Mouse (Mus musculus): ENCODE data around the gene Wipf1. TPM values are rescaled to one million over a fixed set of nuclear protein-coding genes. Genes with fewer than 3 reads are reported as not detected.

Gene Wipf1
- polyA plus RNA-seq, 1 experiment: 37.6 TPM

DNA sequence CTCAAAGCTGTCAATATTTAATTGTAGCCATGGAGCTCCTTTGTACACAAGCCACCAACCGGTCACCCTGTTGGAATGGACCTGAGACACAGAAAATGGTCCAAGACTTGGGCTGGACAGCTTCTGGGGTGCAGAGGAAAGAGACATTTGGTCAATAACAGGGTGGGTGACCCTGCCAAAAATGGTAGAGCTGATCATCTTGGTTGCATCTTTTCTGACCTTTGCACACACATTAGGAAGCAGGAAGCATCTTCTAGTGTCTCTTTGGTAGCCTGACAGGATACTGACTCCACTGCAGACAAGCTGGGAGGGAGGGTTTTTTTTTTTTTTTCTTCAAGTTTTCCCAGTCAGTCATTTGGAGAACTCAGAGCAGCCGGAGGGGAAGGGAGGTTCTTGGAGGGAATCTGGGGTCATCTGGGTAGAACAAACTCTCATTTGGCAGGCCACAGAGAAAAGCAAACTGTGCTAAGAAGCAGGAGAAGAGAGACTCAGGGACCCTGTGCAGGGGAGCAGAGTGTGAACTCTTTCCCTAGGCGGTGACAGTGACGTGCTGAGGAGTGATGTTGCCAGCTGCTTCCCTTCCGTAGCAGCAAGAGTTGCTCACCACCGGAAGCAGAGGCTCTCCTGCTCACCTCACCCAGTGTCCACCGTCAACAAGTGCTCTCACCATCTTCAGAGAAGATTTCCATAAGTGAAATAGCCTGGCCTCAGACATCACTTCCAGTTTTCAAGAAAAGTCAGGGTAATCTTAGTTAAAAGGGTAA is 65.9 kb downstream of the Wipf1 start:
- Histone ChIP-seq H3K27ac (ENCODE audit: insufficient read depth, low read length) (no peak overlapping the region), H3K4me1 (ENCODE audit: control insufficient read depth, insufficient read depth, low read length) (peaks cover 3% of the 10 kb centered on the region; the same call in 1 of the 2 replicates), H3K4me3 (ENCODE audit: insufficient read depth, low read length) (no peak overlapping the region)
- no peak for TF ChIP-seq CTCF (IDR thresholded peaks at IDR 0.05; ENCODE audit: borderline replicate concordance, insufficient read depth, low read length)
- no peak for TF ChIP-seq POLR2A (IDR thresholded peaks at IDR 0.05; ENCODE audit: low read depth, low read length)

DNA sequence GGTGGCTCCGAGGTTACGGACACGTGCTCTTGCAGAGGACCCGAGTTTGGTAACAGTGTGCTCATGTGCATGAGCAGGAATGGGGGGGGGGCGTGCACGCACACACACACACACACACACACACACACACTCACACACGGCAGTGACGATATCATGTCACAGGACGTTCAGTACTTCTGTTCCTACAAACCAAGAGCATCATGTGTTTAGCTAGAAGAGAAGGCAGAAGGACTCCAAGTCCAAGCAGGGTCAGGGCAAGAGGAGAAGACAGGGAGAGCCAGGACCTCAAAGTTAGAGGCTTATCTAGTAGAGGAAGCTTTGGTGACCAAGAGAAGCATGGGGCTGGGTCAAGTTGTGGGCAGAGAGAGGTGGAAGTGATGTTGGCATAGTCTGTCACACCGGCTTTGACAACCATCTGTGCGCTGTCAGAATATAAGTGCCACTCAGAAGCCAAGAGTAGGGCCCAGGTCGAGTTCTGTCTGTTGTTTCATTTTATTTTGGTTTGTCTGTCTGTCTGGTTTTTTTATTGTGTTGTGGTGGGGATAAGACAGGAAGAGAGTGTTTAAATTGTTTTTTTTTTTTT is 66.7 kb downstream of the Wipf1 start:
- H3K4me1 ChIP-seq (ENCODE audit: control insufficient read depth, insufficient read depth, low read length): peaks cover 3% of the 10 kb centered on the region; the same call in 1 of the 2 replicates
- no peak overlapping the region for H3K27ac ChIP-seq (ENCODE audit: insufficient read depth, low read length)
- no peak overlapping the region for H3K4me3 ChIP-seq (ENCODE audit: insufficient read depth, low read length)
- TF ChIP-seq POLR2A (IDR thresholded peaks at IDR 0.05; ENCODE audit: low read depth, low read length) (no peak), CTCF (IDR thresholded peaks at IDR 0.05; ENCODE audit: borderline replicate concordance, insufficient read depth, low read length) (no peak)

GRCm38 (mm10) chr2:73462265-73462664 is 67.3 kb downstream of the Wipf1 start:
- no peak overlapping the region for H3K27ac ChIP-seq (ENCODE audit: insufficient read depth, low read length)
- H3K4me1 ChIP-seq (ENCODE audit: control insufficient read depth, insufficient read depth, low read length): peaks cover 3% of the 10 kb centered on the region; the same call in 1 of the 2 replicates
- TF ChIP-seq POLR2A (IDR thresholded peaks at IDR 0.05; ENCODE audit: low read depth, low read length) (no peak), CTCF (IDR thresholded peaks at IDR 0.05; ENCODE audit: borderline replicate concordance, insufficient read depth, low read length) (no peak)
- H3K4me3 ChIP-seq (ENCODE audit: insufficient read depth, low read length): no peak overlapping the region

- TF ChIP-seq CTCF (IDR thresholded peaks at IDR 0.05; ENCODE audit: borderline replicate concordance, insufficient read depth, low read length): no peak
- TF ChIP-seq POLR2A (IDR thresholded peaks at IDR 0.05; ENCODE audit: low read depth, low read length): no peak
- Histone ChIP-seq H3K4me3 (ENCODE audit: insufficient read depth, low read length) (no peak overlapping the region), H3K4me1 (ENCODE audit: control insufficient read depth, insufficient read depth, low read length) (peaks cover 3% of the 10 kb centered on the region; the same call in 1 of the 2 replicates), H3K27ac (ENCODE audit: insufficient read depth, low read length) (no peak overlapping the region)
Measured at GRCm38 (mm10) chr2:73460168-73460567, 69.4 kb downstream of the Wipf1 start.

DNA sequence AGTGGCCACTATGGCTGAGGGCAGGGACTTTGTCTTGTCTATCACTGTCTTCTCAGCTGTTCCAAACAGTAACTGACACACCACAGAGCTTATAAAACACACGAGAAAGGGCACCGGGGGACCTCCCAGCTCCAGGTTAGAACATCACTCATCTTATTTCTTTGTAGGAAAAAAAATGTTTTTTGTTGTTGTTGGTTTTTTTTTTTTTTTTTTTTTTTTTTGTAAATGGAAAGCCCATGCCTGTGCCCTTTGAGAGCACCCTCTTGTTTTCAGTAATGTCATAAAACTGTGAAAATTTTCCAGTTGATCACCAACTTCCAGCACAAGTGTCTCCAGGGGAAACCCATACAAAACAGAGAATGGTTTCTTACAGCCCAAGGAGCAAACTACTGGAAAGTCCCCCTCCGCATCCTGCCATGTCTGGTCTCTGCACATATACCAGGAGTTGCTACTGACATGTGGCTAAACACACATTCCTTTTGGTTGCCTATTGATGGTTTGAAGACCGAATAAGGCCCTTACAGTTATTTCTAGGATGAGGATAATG is 69.9 kb downstream of the Wipf1 start:
- peaks cover 3% of the 10 kb centered on the region; the same call in 1 of the 2 replicates for H3K4me1 ChIP-seq (ENCODE audit: control insufficient read depth, insufficient read depth, low read length)
- no peak overlapping the region for H3K4me3 ChIP-seq (ENCODE audit: insufficient read depth, low read length)
- no peak overlapping the region for H3K27ac ChIP-seq (ENCODE audit: insufficient read depth, low read length)
- TF ChIP-seq CTCF (IDR thresholded peaks at IDR 0.05; ENCODE audit: borderline replicate concordance, insufficient read depth, low read length) (no peak), POLR2A (IDR thresholded peaks at IDR 0.05; ENCODE audit: low read depth, low read length) (no peak)

DNA sequence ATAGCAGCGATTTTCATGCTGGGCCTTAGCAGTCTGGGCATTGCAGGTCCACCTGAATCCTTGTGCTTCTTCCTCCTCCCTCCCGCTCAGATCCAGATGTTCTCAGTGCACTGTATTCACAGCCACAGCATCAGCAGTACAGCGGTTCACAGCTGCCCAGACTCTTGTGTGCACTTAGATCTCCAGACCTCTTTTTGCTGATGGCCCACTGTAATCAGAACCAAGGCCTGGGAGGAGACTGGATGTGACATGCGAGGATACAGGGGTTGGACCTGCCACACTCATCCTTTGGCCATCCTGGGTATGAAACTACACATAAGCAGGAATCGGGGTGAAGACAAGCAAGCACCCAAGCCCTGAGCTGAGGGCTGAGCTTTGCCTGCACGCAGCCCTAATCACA is 72.6 kb downstream of the Wipf1 start:
- H3K4me3 ChIP-seq (ENCODE audit: insufficient read depth, low read length): no peak overlapping the region
- TF ChIP-seq CTCF (IDR thresholded peaks at IDR 0.05; ENCODE audit: borderline replicate concordance, insufficient read depth, low read length): no peak
- TF ChIP-seq POLR2A (IDR thresholded peaks at IDR 0.05; ENCODE audit: low read depth, low read length): no peak
- no peaks in the 10 kb centered on the region; the same call in 1 of the 2 replicates for H3K4me1 ChIP-seq (ENCODE audit: control insufficient read depth, insufficient read depth, low read length)
- no peak overlapping the region for H3K27ac ChIP-seq (ENCODE audit: insufficient read depth, low read length)

DNA sequence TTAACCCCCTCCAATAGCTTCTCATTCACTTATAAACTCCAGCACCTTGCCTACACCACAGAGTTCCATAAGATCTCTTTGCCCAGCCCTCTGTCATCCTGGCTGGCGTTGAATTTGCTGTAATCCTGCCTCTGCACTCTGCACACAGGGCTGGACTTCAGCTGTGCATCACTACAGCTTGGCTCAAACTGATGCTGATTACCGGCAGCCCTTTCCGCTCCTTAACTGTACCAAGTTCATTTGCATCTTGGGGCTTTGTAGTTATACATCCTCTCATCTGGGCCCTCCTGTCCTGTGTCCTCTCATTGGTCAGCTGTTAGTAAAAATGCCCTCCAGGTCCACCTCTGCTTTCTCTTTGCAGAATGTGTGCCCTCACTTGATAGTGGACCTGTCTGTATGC is 73.4 kb downstream of the Wipf1 start:
- H3K4me3 ChIP-seq (ENCODE audit: insufficient read depth, low read length): no peak overlapping the region
- TF ChIP-seq POLR2A (IDR thresholded peaks at IDR 0.05; ENCODE audit: low read depth, low read length): no peak
- TF ChIP-seq CTCF (IDR thresholded peaks at IDR 0.05; ENCODE audit: borderline replicate concordance, insufficient read depth, low read length): no peak
- H3K27ac ChIP-seq (ENCODE audit: insufficient read depth, low read length): no peak overlapping the region
- no peaks in the 10 kb centered on the region; the same call in 1 of the 2 replicates for H3K4me1 ChIP-seq (ENCODE audit: control insufficient read depth, insufficient read depth, low read length)

- TF ChIP-seq POLR2A (IDR thresholded peaks at IDR 0.05; ENCODE audit: low read depth, low read length) (no peak), CTCF (IDR thresholded peaks at IDR 0.05; ENCODE audit: borderline replicate concordance, insufficient read depth, low read length) (no peak)
- Histone ChIP-seq H3K27ac (ENCODE audit: insufficient read depth, low read length) (no peak overlapping the region), H3K4me1 (ENCODE audit: control insufficient read depth, insufficient read depth, low read length) (no peaks in the 10 kb centered on the region; the same call in 1 of the 2 replicates)
Measured at GRCm38 (mm10) chr2:73455541-73455940, 74.0 kb downstream of the Wipf1 start.

DNA sequence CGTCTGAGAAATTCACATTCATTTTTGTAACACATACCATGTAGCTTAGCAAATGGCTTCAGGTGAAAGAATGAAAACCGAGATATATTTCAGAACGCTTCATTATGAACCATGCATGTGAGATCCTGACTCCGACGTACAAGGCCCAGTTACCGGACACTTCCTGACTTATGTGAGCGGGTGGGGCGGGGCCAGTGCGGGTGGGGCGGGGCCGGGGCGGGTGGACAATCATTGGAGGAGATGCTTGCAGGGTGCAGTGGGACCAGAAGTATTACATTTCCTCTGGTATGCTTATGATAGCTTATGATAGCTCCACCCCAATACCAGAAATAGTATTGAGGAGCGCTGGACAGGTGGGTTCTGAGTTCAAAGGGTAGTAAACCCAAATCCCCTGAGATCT is 74.9 kb downstream of the Wipf1 start:
- Histone ChIP-seq H3K27ac (ENCODE audit: insufficient read depth, low read length) (no peak overlapping the region), H3K4me3 (ENCODE audit: insufficient read depth, low read length) (no peak overlapping the region), H3K4me1 (ENCODE audit: control insufficient read depth, insufficient read depth, low read length) (peaks cover 4% of the 10 kb centered on the region; the same call in 1 of the 2 replicates)
- TF ChIP-seq POLR2A (IDR thresholded peaks at IDR 0.05; ENCODE audit: low read depth, low read length): no peak
- no peak for TF ChIP-seq CTCF (IDR thresholded peaks at IDR 0.05; ENCODE audit: borderline replicate concordance, insufficient read depth, low read length)

More at GRCm38 (mm10) chr2:73455541-73455940, 74.0 kb downstream of the Wipf1 start:
- no peak overlapping the region for H3K4me3 ChIP-seq (ENCODE audit: insufficient read depth, low read length)

- TF ChIP-seq CTCF (IDR thresholded peaks at IDR 0.05; ENCODE audit: borderline replicate concordance, insufficient read depth, low read length) (no peak), POLR2A (IDR thresholded peaks at IDR 0.05; ENCODE audit: low read depth, low read length) (no peak)
- Histone ChIP-seq H3K4me1 (ENCODE audit: control insufficient read depth, insufficient read depth, low read length) (peaks cover 4% of the 10 kb centered on the region; the same call in 1 of the 2 replicates), H3K27ac (ENCODE audit: insufficient read depth, low read length) (no peak overlapping the region), H3K4me3 (ENCODE audit: insufficient read depth, low read length) (no peak overlapping the region)
Measured at GRCm38 (mm10) chr2:73454186-73454585, 75.3 kb downstream of the Wipf1 start.
